Mouse (Mus musculus): ENCODE data around the gene Top2a. TPM values are rescaled to one million over a fixed set of nuclear protein-coding genes. Genes with fewer than 3 reads are reported as not detected.
A peak's percentile ranks its signal among the peaks of the same experiment; 100 is the strongest.

The Top2a gene
- polyA plus RNA-seq (2015; fragmentation: Nextera tagmentation; extraction: Ambion mirVana): 33.1 and 44.9 TPM in 2 replicates

- H3K27me3 ChIP-seq (replicated peaks; ENCODE audit: control insufficient read depth, insufficient read depth, low read length): no peaks in the 10 kb centered on the region
- under 1% methylated on average over 54 of the region's 54 CpGs for WGBS
- peaks cover 11% of the 10 kb centered on the region for H3K4me1 ChIP-seq (ENCODE audit: control insufficient read depth, insufficient read depth, low read depth, low read length)
- peak within 1 kb of the TSS; percentile 58 for H3K9ac ChIP-seq (ENCODE audit: low read depth, low read length)
- ATAC-seq: peak; percentile 98
- peak within 1 kb of the TSS; percentile 62 for H3K4me3 ChIP-seq (ENCODE audit: low read length)
- no peaks in the 10 kb centered on the region; the same call in 1 of the 2 replicates for H3K36me3 ChIP-seq (ENCODE audit: control insufficient read depth, insufficient read depth, low read length)
- H3K9me3 ChIP-seq (ENCODE audit: control insufficient read depth, low read length): no peaks in the 10 kb centered on the region
- peak within 1 kb of the TSS; percentile 39; the same call in 1 of the 2 replicates for H3K27ac ChIP-seq (ENCODE audit: low read depth, low read length)
- H3K4me2 ChIP-seq (ENCODE audit: low read length): peak within 1 kb of the TSS; percentile 73
Observed at GRCm38 (mm10) chr11:99023500-99024467, at the start of gene Top2a. TSS of gene Top2a (minus strand) at chr11:99024189.

DNA sequence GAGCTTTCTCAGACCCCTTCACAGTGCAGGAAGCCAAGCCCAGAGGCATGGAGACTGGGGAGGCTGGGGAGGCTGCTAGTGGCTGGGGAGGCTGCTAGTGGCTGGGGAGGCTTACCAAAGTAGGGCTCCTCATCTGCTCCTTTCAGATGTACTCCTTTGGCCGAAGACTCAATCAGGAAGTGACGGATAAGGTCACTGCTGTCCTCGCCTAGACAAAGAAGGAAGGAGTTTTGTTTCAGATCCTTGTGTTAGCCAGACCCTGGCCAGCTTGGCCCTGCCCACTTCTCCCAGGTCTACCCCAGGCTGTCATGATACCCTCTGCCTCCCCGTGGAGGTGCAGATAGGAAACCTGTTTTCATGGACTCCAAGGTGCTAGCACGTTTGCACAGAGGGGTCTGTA is 49.8 kb upstream of the Top2a start:
- ATAC-seq: no peak
- no peak overlapping the region for H3K4me2 ChIP-seq (ENCODE audit: low read length)
- no peaks in the 10 kb centered on the region for H3K4me1 ChIP-seq (ENCODE audit: control insufficient read depth, insufficient read depth, low read depth, low read length)

GRCm38 (mm10) chr11:99071866-99072265 is 47.9 kb upstream of the Top2a start:
- Histone ChIP-seq H3K36me3 (ENCODE audit: control insufficient read depth, insufficient read depth, low read length) (no peaks in the 10 kb centered on the region), H3K4me3 (ENCODE audit: low read length) (no peak overlapping the region), H3K4me1 (ENCODE audit: control insufficient read depth, insufficient read depth, low read depth, low read length) (no peaks in the 10 kb centered on the region), H3K4me2 (ENCODE audit: low read length) (no peak overlapping the region), H3K27me3 (replicated peaks; ENCODE audit: control insufficient read depth, insufficient read depth, low read length) (no peaks in the 10 kb centered on the region), H3K9me3 (ENCODE audit: control insufficient read depth, low read length) (no peaks in the 10 kb centered on the region), H3K9ac (ENCODE audit: low read depth, low read length) (no peak overlapping the region), H3K27ac (ENCODE audit: low read depth, low read length) (no peak overlapping the region)
- ATAC-seq: no peak
- WGBS: 16% methylated on average over 6 of the region's 6 CpGs

More for the DNA sequence above, 49.8 kb upstream of the Top2a start:
- 74% methylated on average over 5 of the region's 5 CpGs for WGBS
- Histone ChIP-seq H3K27ac (ENCODE audit: low read depth, low read length) (no peak overlapping the region), H3K9ac (ENCODE audit: low read depth, low read length) (no peak overlapping the region), H3K36me3 (ENCODE audit: control insufficient read depth, insufficient read depth, low read length) (no peaks in the 10 kb centered on the region), H3K27me3 (replicated peaks; ENCODE audit: control insufficient read depth, insufficient read depth, low read length) (no peaks in the 10 kb centered on the region), H3K9me3 (ENCODE audit: control insufficient read depth, low read length) (no peaks in the 10 kb centered on the region), H3K4me3 (ENCODE audit: low read length) (no peak overlapping the region)

DNA sequence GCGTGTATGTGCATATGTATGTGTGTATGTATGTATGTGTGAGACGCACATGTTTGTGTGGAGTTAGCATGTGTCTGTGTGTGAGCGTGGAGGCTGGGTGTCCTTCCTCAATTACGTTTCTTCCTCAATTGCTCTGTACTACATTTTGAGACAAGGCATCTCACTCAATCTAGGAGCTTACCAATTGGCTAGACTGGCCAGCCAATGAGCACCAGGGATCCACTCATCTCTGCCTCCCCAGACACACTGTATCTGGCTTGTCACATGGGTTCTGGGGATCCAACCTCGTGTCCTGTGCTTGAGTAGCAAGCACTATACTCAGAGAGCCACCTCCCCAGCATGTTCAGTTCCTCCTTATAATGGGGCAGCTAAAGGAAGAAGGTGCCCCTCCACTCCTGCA is 44.5 kb upstream of the Top2a start:
- no peak for ATAC-seq
- H3K9me3 ChIP-seq (ENCODE audit: control insufficient read depth, low read length): no peaks in the 10 kb centered on the region
- WGBS: 88% methylated on average over 5 of the region's 5 CpGs
- no peak overlapping the region for H3K4me3 ChIP-seq (ENCODE audit: low read length)
- no peak overlapping the region for H3K4me2 ChIP-seq (ENCODE audit: low read length)
- H3K27ac ChIP-seq (ENCODE audit: low read depth, low read length): no peak overlapping the region
- H3K36me3 ChIP-seq (ENCODE audit: control insufficient read depth, insufficient read depth, low read length): no peaks in the 10 kb centered on the region
- no peaks in the 10 kb centered on the region for H3K27me3 ChIP-seq (replicated peaks; ENCODE audit: control insufficient read depth, insufficient read depth, low read length)
- no peak overlapping the region for H3K9ac ChIP-seq (ENCODE audit: low read depth, low read length)
- peaks cover 2% of the 10 kb centered on the region for H3K4me1 ChIP-seq (ENCODE audit: control insufficient read depth, insufficient read depth, low read depth, low read length)

GRCm38 (mm10) chr11:99067591-99067990 is 43.6 kb upstream of the Top2a start:
- peaks cover 2% of the 10 kb centered on the region for H3K4me1 ChIP-seq (ENCODE audit: control insufficient read depth, insufficient read depth, low read depth, low read length)
- no peaks in the 10 kb centered on the region for H3K9me3 ChIP-seq (ENCODE audit: control insufficient read depth, low read length)
- no peak overlapping the region for H3K27ac ChIP-seq (ENCODE audit: low read depth, low read length)
- H3K36me3 ChIP-seq (ENCODE audit: control insufficient read depth, insufficient read depth, low read length): no peaks in the 10 kb centered on the region
- no peaks in the 10 kb centered on the region for H3K27me3 ChIP-seq (replicated peaks; ENCODE audit: control insufficient read depth, insufficient read depth, low read length)
- H3K9ac ChIP-seq (ENCODE audit: low read depth, low read length): no peak overlapping the region
- H3K4me2 ChIP-seq (ENCODE audit: low read length): no peak overlapping the region
- no peak overlapping the region for H3K4me3 ChIP-seq (ENCODE audit: low read length)
- WGBS: 82% methylated on average over 8 of the region's 8 CpGs
- ATAC-seq: no peak

- Histone ChIP-seq H3K4me1 (ENCODE audit: control insufficient read depth, insufficient read depth, low read depth, low read length) (peaks cover 2% of the 10 kb centered on the region), H3K9me3 (ENCODE audit: control insufficient read depth, low read length) (no peaks in the 10 kb centered on the region), H3K27ac (ENCODE audit: low read depth, low read length) (no peak overlapping the region), H3K4me3 (ENCODE audit: low read length) (no peak overlapping the region), H3K27me3 (replicated peaks; ENCODE audit: control insufficient read depth, insufficient read depth, low read length) (no peaks in the 10 kb centered on the region), H3K36me3 (ENCODE audit: control insufficient read depth, insufficient read depth, low read length) (no peaks in the 10 kb centered on the region), H3K4me2 (ENCODE audit: low read length) (no peak overlapping the region), H3K9ac (ENCODE audit: low read depth, low read length) (no peak overlapping the region; the same call in 1 of the 2 replicates)
- 15% methylated on average over 2 of the region's 2 CpGs for WGBS
- ATAC-seq: no peak
Observed at GRCm38 (mm10) chr11:99065979-99066378, 42.0 kb upstream of the Top2a start.

GRCm38 (mm10) chr11:99065353-99065752 is 41.4 kb upstream of the Top2a start:
- Histone ChIP-seq H3K4me1 (ENCODE audit: control insufficient read depth, insufficient read depth, low read depth, low read length) (peaks cover 2% of the 10 kb centered on the region), H3K4me3 (ENCODE audit: low read length) (no peak overlapping the region), H3K36me3 (ENCODE audit: control insufficient read depth, insufficient read depth, low read length) (no peaks in the 10 kb centered on the region), H3K4me2 (ENCODE audit: low read length) (no peak overlapping the region), H3K27ac (ENCODE audit: low read depth, low read length) (no peak overlapping the region), H3K27me3 (replicated peaks; ENCODE audit: control insufficient read depth, insufficient read depth, low read length) (no peaks in the 10 kb centered on the region), H3K9ac (ENCODE audit: low read depth, low read length) (no peak overlapping the region; the same call in 1 of the 2 replicates), H3K9me3 (ENCODE audit: control insufficient read depth, low read length) (no peaks in the 10 kb centered on the region)
- 72% methylated on average over 3 of the region's 3 CpGs for WGBS
- no peak for ATAC-seq

DNA sequence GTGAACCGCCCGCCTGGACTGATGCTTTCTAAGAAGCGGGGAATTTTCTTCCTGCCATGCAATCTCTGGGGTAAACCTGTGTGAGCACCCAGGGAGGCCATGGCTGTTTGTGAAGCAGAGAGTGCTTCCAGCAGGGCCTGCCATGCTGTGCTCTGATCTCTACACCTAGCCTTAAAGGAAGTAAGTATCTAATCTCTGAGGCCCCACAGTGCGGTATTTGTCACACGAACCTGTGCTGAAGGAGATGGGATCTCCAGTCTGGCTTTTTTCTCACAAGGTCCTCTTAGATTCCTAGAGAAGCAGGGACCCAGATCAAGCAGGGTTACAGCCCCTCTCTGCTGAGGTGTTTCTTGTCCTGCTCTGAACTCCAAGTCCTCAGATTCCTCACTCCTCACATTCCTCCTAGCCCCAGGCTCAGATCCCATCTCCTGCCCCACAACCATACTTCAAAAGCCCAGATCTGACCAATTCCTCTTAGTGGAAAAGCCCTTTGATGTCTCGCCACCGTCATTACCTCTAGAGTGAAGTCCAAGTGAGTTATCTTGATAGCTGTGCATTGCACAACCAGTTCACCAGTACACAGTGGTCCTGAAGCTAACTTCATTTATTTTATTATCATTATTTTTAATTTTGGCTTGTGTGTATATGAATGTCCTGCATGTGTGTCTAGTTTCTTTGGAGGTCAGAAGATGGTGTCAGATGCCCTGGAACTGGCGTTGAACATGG is 39.6 kb upstream of the Top2a start:
- Histone ChIP-seq H3K9ac (ENCODE audit: low read depth, low read length) (no peak overlapping the region), H3K4me2 (ENCODE audit: low read length) (no peak overlapping the region), H3K9me3 (ENCODE audit: control insufficient read depth, low read length) (peaks cover 3% of the 10 kb centered on the region; the same call in 1 of the 2 replicates), H3K27ac (ENCODE audit: low read depth, low read length) (no peak overlapping the region), H3K4me3 (ENCODE audit: low read length) (no peak overlapping the region), H3K27me3 (replicated peaks; ENCODE audit: control insufficient read depth, insufficient read depth, low read length) (no peaks in the 10 kb centered on the region), H3K4me1 (ENCODE audit: control insufficient read depth, insufficient read depth, low read depth, low read length) (peaks cover 2% of the 10 kb centered on the region), H3K36me3 (ENCODE audit: control insufficient read depth, insufficient read depth, low read length) (no peaks in the 10 kb centered on the region)
- ATAC-seq: no peak
- WGBS: 45% methylated on average over 8 of the region's 8 CpGs

DNA sequence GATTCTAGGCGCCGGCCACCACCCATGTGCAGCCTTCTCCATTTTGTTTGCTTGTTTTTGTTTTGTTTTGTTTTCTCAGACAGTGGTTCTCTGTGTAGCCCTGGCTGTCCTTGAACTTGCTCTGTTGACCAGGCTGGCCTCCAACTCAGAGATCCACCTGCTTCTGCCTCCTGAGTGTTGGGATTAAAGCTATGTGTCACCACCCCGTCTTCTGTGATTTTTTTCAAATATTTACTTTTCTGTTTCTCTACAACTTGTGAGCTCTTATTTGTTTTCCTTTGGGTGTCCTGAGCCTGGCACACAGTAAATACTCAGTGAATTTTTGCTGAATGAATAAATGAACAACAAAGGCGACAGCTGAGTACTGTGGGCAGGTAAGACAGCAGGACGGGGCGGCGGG is 38.7 kb upstream of the Top2a start:
- Histone ChIP-seq H3K4me3 (ENCODE audit: low read length) (no peak overlapping the region), H3K9me3 (ENCODE audit: control insufficient read depth, low read length) (peaks cover 3% of the 10 kb centered on the region; the same call in 1 of the 2 replicates), H3K36me3 (ENCODE audit: control insufficient read depth, insufficient read depth, low read length) (no peaks in the 10 kb centered on the region), H3K9ac (ENCODE audit: low read depth, low read length) (no peak overlapping the region), H3K4me2 (ENCODE audit: low read length) (no peak overlapping the region), H3K27me3 (replicated peaks; ENCODE audit: control insufficient read depth, insufficient read depth, low read length) (no peaks in the 10 kb centered on the region), H3K4me1 (ENCODE audit: control insufficient read depth, insufficient read depth, low read depth, low read length) (peaks cover 2% of the 10 kb centered on the region), H3K27ac (ENCODE audit: low read depth, low read length) (no peak overlapping the region)
- WGBS: 80% methylated on average over 7 of the region's 7 CpGs
- no peak for ATAC-seq

Measured in hindbrain, embryonic 16.5 days (tissue).